Mouse (Mus musculus) bone marrow macrophage, adult 2 months (primary cell): ENCODE measurements around the gene Sptssb.

Experiments used
- CTCF ChIP-seq: IDR thresholded peaks from 2 replicates; pipeline ENCODE4 v1.5.1; 2012; ENCODE audit warnings: low read depth, mild to moderate bottlenecking, low read length, moderate library complexity
- POLR2A ChIP-seq: IDR thresholded peaks from 2 replicates; pipeline ENCODE4 v1.6.1; 2012; ENCODE audit warnings: mild to moderate bottlenecking, low read depth, low read length, borderline replicate concordance

- TF ChIP-seq POLR2A (no peak), CTCF (no peak)
Observed at GRCm38 (mm10) chr3:69902382-69902781, 42.6 kb upstream of the Sptssb start.
